Mouse (Mus musculus): ENCODE measurements around the gene Ptpn3.

Gene Ptpn3

GRCm38 (mm10) chr4:57178881-57179280 is 122.8 kb downstream of the Ptpn3 start:
- no peaks in the 10 kb centered on the region for H3K36me3 ChIP-seq (ENCODE audit: insufficient read depth, low read length)

DNA sequence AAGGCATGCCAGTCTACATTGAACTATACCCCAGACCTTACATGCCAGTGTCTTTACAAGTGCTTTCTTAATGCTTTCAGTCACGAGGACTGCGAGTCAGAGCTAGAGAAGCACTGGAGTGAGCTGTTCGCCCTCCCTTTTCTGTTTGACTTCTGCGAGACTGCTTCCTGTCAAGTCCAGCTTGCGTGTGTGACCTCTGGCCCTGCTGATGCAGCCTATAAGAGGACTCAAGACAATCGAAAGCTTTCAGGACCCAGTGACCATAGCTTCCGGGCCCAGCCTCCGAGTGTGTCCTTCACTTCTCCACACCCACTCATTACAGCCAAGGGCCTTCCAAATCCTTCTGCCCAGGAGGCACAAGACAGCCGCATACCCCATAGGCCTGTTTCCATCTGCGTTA is 126.3 kb downstream of the Ptpn3 start:
- Histone ChIP-seq H3K36me3 (ENCODE audit: insufficient read depth, low read length) (no peaks in the 10 kb centered on the region), H3K27me3 (ENCODE audit: insufficient read depth, low read length) (peaks cover 6% of the 10 kb centered on the region; the same call in 1 of the 2 replicates), H3K4me3 (replicated peaks; ENCODE audit: low read length) (no peak overlapping the region), H3K4me1 (replicated peaks; ENCODE audit: low read depth, low read length) (peaks cover 12% of the 10 kb centered on the region), H3K9me3 (ENCODE audit: low read length) (no peaks in the 10 kb centered on the region)
- TF ChIP-seq POU5F1 (IDR thresholded peaks at IDR 0.05; ENCODE audit: borderline replicate concordance, low read length) (no peak), NANOG (IDR thresholded peaks at IDR 0.05; ENCODE audit: borderline replicate concordance, low read length) (no peak), CTCF (conservative IDR thresholded peaks at IDR 0.05; ENCODE audit: low read length) (no peak)

More at GRCm38 (mm10) chr4:57178881-57179280, 122.8 kb downstream of the Ptpn3 start:
- H3K4me3 ChIP-seq (replicated peaks; ENCODE audit: low read length): no peak overlapping the region
- TF ChIP-seq POU5F1 (IDR thresholded peaks at IDR 0.05; ENCODE audit: borderline replicate concordance, low read length): no peak
- TF ChIP-seq NANOG (IDR thresholded peaks at IDR 0.05; ENCODE audit: borderline replicate concordance, low read length): no peak
- TF ChIP-seq CTCF (conservative IDR thresholded peaks at IDR 0.05; ENCODE audit: low read length): no peak
- H3K9me3 ChIP-seq (ENCODE audit: low read length): no peaks in the 10 kb centered on the region
- H3K4me1 ChIP-seq (replicated peaks; ENCODE audit: low read depth, low read length): peaks cover 12% of the 10 kb centered on the region
- H3K27me3 ChIP-seq (ENCODE audit: insufficient read depth, low read length): no peaks in the 10 kb centered on the region

DNA sequence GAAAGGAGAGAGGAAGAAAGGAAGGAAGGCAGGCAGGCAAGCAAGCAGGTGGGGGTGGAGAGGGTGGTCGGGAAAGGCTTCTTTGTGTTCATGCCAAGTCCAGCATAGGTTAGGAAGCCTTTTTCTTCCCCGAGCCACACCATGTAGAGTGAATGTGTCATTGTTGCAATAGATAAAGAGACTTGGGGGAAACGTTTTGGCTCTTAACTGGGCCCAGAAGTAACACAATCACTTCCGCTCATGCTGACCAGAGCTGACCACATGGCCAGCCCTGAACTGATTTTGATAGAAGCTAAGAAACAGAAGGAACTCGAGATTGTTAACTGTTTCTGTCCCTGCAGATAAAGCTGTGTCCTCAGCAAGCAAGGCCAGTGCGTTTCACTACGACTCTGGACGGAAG is 128.8 kb downstream of the Ptpn3 start:
- H3K4me3 ChIP-seq (replicated peaks; ENCODE audit: low read length): no peak overlapping the region
- H3K27me3 ChIP-seq (ENCODE audit: insufficient read depth, low read length): peaks cover 6% of the 10 kb centered on the region; the same call in 1 of the 2 replicates
- H3K4me1 ChIP-seq (replicated peaks; ENCODE audit: low read depth, low read length): peaks cover 7% of the 10 kb centered on the region
- no peaks in the 10 kb centered on the region for H3K9me3 ChIP-seq (ENCODE audit: low read length)
- no peaks in the 10 kb centered on the region for H3K36me3 ChIP-seq (ENCODE audit: insufficient read depth, low read length)
- TF ChIP-seq POU5F1 (IDR thresholded peaks at IDR 0.05; ENCODE audit: borderline replicate concordance, low read length): no peak
- TF ChIP-seq NANOG (IDR thresholded peaks at IDR 0.05; ENCODE audit: borderline replicate concordance, low read length): no peak
- TF ChIP-seq CTCF (conservative IDR thresholded peaks at IDR 0.05; ENCODE audit: low read length): no peak

- Histone ChIP-seq H3K27me3 (ENCODE audit: insufficient read depth, low read length) (peaks cover 6% of the 10 kb centered on the region), H3K36me3 (ENCODE audit: insufficient read depth, low read length) (no peaks in the 10 kb centered on the region), H3K4me1 (replicated peaks; ENCODE audit: low read depth, low read length) (peaks cover 6% of the 10 kb centered on the region; the same call in 1 of the 2 replicates), H3K9me3 (ENCODE audit: low read length) (no peaks in the 10 kb centered on the region), H3K4me3 (replicated peaks; ENCODE audit: low read length) (no peak overlapping the region)
- TF ChIP-seq CTCF (conservative IDR thresholded peaks at IDR 0.05; ENCODE audit: low read length): no peak
- no peak for TF ChIP-seq NANOG (IDR thresholded peaks at IDR 0.05; ENCODE audit: borderline replicate concordance, low read length)
- no peak for TF ChIP-seq POU5F1 (IDR thresholded peaks at IDR 0.05; ENCODE audit: borderline replicate concordance, low read length)
Measured at GRCm38 (mm10) chr4:57171817-57172216, 129.8 kb downstream of the Ptpn3 start.

- H3K36me3 ChIP-seq (ENCODE audit: insufficient read depth, low read length): no peaks in the 10 kb centered on the region
- TF ChIP-seq POU5F1 (IDR thresholded peaks at IDR 0.05; ENCODE audit: borderline replicate concordance, low read length) (no peak), NANOG (IDR thresholded peaks at IDR 0.05; ENCODE audit: borderline replicate concordance, low read length) (no peak), CTCF (conservative IDR thresholded peaks at IDR 0.05; ENCODE audit: low read length) (no peak)
- H3K4me3 ChIP-seq (replicated peaks; ENCODE audit: low read length): no peak overlapping the region
- H3K27me3 ChIP-seq (ENCODE audit: insufficient read depth, low read length): peaks cover 12% of the 10 kb centered on the region
- peaks cover 26% of the 10 kb centered on the region for H3K4me1 ChIP-seq (replicated peaks; ENCODE audit: low read depth, low read length)
- H3K9me3 ChIP-seq (ENCODE audit: low read length): no peaks in the 10 kb centered on the region
Measured at GRCm38 (mm10) chr4:57168680-57169079, 133.0 kb downstream of the Ptpn3 start.

DNA sequence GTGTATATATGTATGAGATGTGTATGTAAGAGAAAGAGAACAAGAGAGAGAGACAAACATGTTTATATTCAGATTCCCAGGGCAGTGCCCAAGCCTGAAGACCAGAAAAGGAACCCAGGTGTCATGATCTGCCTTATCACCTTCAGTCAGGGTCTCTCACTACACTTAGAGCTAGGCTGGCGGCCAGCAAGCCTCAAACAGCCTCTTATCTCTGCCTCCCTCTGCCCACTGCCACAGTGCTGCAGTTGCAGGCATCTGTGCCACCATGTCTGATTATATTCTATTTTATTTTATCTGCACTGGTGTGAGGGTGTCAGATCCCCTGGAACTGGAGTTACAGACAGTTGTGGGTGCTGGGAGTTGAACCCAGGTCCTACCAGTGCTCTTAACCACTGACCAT is 133.4 kb downstream of the Ptpn3 start:
- Histone ChIP-seq H3K36me3 (ENCODE audit: insufficient read depth, low read length) (no peaks in the 10 kb centered on the region), H3K4me1 (replicated peaks; ENCODE audit: low read depth, low read length) (peaks cover 30% of the 10 kb centered on the region), H3K4me3 (replicated peaks; ENCODE audit: low read length) (no peak overlapping the region), H3K27me3 (ENCODE audit: insufficient read depth, low read length) (peaks cover 11% of the 10 kb centered on the region), H3K9me3 (ENCODE audit: low read length) (no peaks in the 10 kb centered on the region)
- TF ChIP-seq POU5F1 (IDR thresholded peaks at IDR 0.05; ENCODE audit: borderline replicate concordance, low read length) (no peak), CTCF (conservative IDR thresholded peaks at IDR 0.05; ENCODE audit: low read length) (no peak), NANOG (IDR thresholded peaks at IDR 0.05; ENCODE audit: borderline replicate concordance, low read length) (no peak)

- H3K27me3 ChIP-seq (ENCODE audit: insufficient read depth, low read length): peaks cover 11% of the 10 kb centered on the region
- no peaks in the 10 kb centered on the region for H3K9me3 ChIP-seq (ENCODE audit: low read length)
- H3K4me1 ChIP-seq (replicated peaks; ENCODE audit: low read depth, low read length): peaks cover 41% of the 10 kb centered on the region
- H3K36me3 ChIP-seq (ENCODE audit: insufficient read depth, low read length): no peaks in the 10 kb centered on the region
- no peak for TF ChIP-seq NANOG (IDR thresholded peaks at IDR 0.05; ENCODE audit: borderline replicate concordance, low read length)
- peak; percentile 63 for TF ChIP-seq CTCF (conservative IDR thresholded peaks at IDR 0.05; ENCODE audit: low read length)
- no peak overlapping the region for H3K4me3 ChIP-seq (replicated peaks; ENCODE audit: low read length)
Measured at GRCm38 (mm10) chr4:57166922-57167870, 134.4 kb downstream of the Ptpn3 start.

- Histone ChIP-seq H3K36me3 (ENCODE audit: insufficient read depth, low read length) (no peaks in the 10 kb centered on the region), H3K9me3 (ENCODE audit: low read length) (no peaks in the 10 kb centered on the region), H3K4me1 (replicated peaks; ENCODE audit: low read depth, low read length) (peaks cover 44% of the 10 kb centered on the region), H3K4me3 (replicated peaks; ENCODE audit: low read length) (no peak overlapping the region), H3K27me3 (ENCODE audit: insufficient read depth, low read length) (peaks cover 9% of the 10 kb centered on the region)
- TF ChIP-seq NANOG (IDR thresholded peaks at IDR 0.05; ENCODE audit: borderline replicate concordance, low read length): no peak
- TF ChIP-seq POU5F1 (IDR thresholded peaks at IDR 0.05; ENCODE audit: borderline replicate concordance, low read length): no peak
- no peak for TF ChIP-seq CTCF (conservative IDR thresholded peaks at IDR 0.05; ENCODE audit: low read length)
Measured at GRCm38 (mm10) chr4:57165654-57166053, 136.0 kb downstream of the Ptpn3 start.

All from E14TG2a.4 (cell line).